Mouse (Mus musculus): ENCODE measurements around the gene Dld.

- no peak for TF ChIP-seq USF1 (IDR thresholded peaks at IDR 0.05; ENCODE audit: low read depth, low read length)
- TF ChIP-seq RCOR1 (conservative IDR thresholded peaks at IDR 0.05; ENCODE audit: low read depth, low read length), result no peak
- no peak for TF ChIP-seq MAFK (IDR thresholded peaks at IDR 0.05; ENCODE audit: insufficient replicate concordance, low read length)
Observed at GRCm38 (mm10) chr12:31298530-31298929, 52.7 kb downstream of the Dld start.

All from CH12.LX (cell line).